Mouse (Mus musculus) embryonic facial prominence, embryonic 12.5 days (tissue): ENCODE results near the gene Fos. TPM values are rescaled to one million over a fixed set of nuclear protein-coding genes. Genes with fewer than 3 reads are reported as not detected.
"Not testable (repeated sequence)": the region's sequence is repeated elsewhere in the genome, so short reads cannot be mapped to it uniquely, and the experiment has no call there.

Experiments
- ATAC-seq: fragments of 200-750 bp; cut with Nextera tagmentation; 2 replicates; pipeline ENCODE4 v1.8.0; 2017; ENCODE audit not compliant: insufficient number of reproducible peaks, insufficient read depth, low FRiP score, low TSS enrichment
- H3K27ac ChIP-seq: fragments of 300-500 bp; sonication (generic); 2 replicates; pipeline ENCODE4 v1.5.1; 2016; ENCODE audit warnings: mild to moderate bottlenecking
- H3K27me3 ChIP-seq: fragments of 300-500 bp; sonication (generic); 2 replicates; pipeline ENCODE4 v1.6.1; 2016; ENCODE audit warnings: mild to moderate bottlenecking, moderate library complexity
- H3K36me3 ChIP-seq: fragments of 300-500 bp; sonication (generic); 2 replicates; pipeline ENCODE4 v1.6.1; 2016; ENCODE audit warnings: mild to moderate bottlenecking
- H3K4me1 ChIP-seq: fragments of 300-500 bp; sonication (generic); 2 replicates; pipeline ENCODE4 v1.6.1; 2016
- H3K4me2 ChIP-seq: fragments of 300-500 bp; sonication (generic); replicated peaks from 2 replicates; pipeline ENCODE4 v1.6.1; 2016; ENCODE audit warnings: mild to moderate bottlenecking, moderate library complexity
- H3K4me3 ChIP-seq: fragments of 300-500 bp; sonication (generic); 2 replicates; pipeline ENCODE4 v1.5.1; 2016; ENCODE audit warnings: mild to moderate bottlenecking
- H3K9ac ChIP-seq: fragments of 300-500 bp; sonication (generic); 2 replicates; pipeline ENCODE4 v1.6.1; 2016; ENCODE audit warnings: mild to moderate bottlenecking, moderate library complexity
- H3K9me3 ChIP-seq: fragments of 300-500 bp; sonication (generic); 2 replicates; pipeline ENCODE4 v1.6.1; 2016; ENCODE audit warnings: mild to moderate bottlenecking, moderate library complexity
- WGBS: fragments of 180-500 bp; shearing (Covaris S2); methylation state at CpG from one replicate; pipeline ENCODE4 v1.1.7; 2016; 5-methylcytosine and 5-hydroxymethylcytosine counted together
- polyA plus RNA-seq: library from polyadenylated mRNA; unstranded; fragments of >200 nt; fragmentation: Nextera tagmentation; extraction: Ambion mirVana; gene quantifications from 2 replicates; pipeline ENCODE4 v1.2.1, GENCODE M21; 2016

The Fos gene
- polyA plus RNA-seq, 1 experiment from 2014 or later: 3.5 TPM

DNA sequence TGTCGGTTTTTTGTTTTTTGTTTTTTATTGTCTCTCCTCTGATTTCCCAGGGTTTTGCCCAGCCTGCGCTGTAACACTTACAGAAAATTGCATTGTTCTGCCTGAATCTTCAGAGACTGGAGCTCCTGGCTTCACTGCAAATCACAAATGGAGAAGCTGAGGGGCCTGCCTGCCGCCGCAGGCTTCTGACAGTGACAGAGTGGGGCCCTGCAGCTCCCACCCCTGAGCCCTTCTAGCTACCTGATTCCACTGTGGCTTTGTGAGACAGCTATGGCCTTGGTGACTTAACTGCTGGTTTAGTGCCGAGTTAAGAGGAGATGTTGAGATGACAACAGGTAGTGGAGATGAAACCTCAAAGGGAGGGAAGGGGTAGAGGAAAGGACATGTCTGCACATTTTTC, 44.3 kb downstream of the Fos start:
- 78% methylated on average over 5 of the region's 5 CpGs for WGBS
- H3K4me3 ChIP-seq: no peak overlapping the region

DNA sequence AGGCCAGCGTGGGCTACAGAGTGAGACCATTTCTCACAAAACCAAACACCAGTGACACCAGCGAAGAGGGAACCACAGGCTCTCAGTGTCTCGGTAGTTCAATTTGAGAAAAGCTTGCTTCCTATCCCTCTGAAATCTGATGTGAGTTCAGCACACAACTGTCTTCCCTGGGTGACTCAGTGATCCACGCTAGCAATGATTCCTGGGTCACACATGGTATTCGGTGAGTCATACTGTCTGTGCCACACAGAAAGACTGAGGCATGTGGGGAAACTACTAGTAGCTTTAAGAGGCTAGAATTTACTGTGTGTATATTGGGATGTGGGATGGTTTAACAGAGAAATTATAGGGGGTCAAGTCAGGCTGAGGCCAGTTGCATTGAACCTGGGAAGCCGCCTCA, 45.9 kb downstream of the Fos start:
- Histone ChIP-seq H3K4me3 (no peak overlapping the region), H3K27ac (no peak overlapping the region), H3K4me2 (no peak overlapping the region), H3K9ac (no peak overlapping the region), H3K9me3 (no peaks in the 10 kb centered on the region), H3K4me1 (peaks cover 16% of the 10 kb centered on the region), H3K27me3 (no peaks in the 10 kb centered on the region), H3K36me3 (no peaks in the 10 kb centered on the region)
- no peak for ATAC-seq
- 93% methylated on average over 6 of the region's 6 CpGs for WGBS

More for the DNA sequence above, 44.3 kb downstream of the Fos start:
- Histone ChIP-seq H3K36me3 (no peaks in the 10 kb centered on the region), H3K27me3 (no peaks in the 10 kb centered on the region), H3K9ac (no peak overlapping the region), H3K4me2 (no peak overlapping the region), H3K9me3 (no peaks in the 10 kb centered on the region), H3K4me1 (peaks cover 4% of the 10 kb centered on the region), H3K27ac (no peak overlapping the region)
- ATAC-seq: no peak

- H3K4me3 ChIP-seq: no peak overlapping the region
- H3K27ac ChIP-seq: no peak overlapping the region
- ATAC-seq: no peak
- H3K4me1 ChIP-seq: peaks cover 20% of the 10 kb centered on the region
- H3K9me3 ChIP-seq: no peaks in the 10 kb centered on the region
- 84% methylated on average over 6 of the region's 6 CpGs for WGBS
- no peaks in the 10 kb centered on the region for H3K27me3 ChIP-seq
- no peak overlapping the region for H3K9ac ChIP-seq
- no peak overlapping the region for H3K4me2 ChIP-seq
- no peaks in the 10 kb centered on the region for H3K36me3 ChIP-seq
Observed at GRCm38 (mm10) chr12:85521101-85521500, 47.4 kb downstream of the Fos start.

GRCm38 (mm10) chr12:85521673-85522072, 48.0 kb downstream of the Fos start:
- Histone ChIP-seq H3K27ac (no peak overlapping the region), H3K4me2 (no peak overlapping the region), H3K4me3 (no peak overlapping the region), H3K9ac (no peak overlapping the region), H3K36me3 (no peaks in the 10 kb centered on the region), H3K9me3 (no peaks in the 10 kb centered on the region), H3K4me1 (peaks cover 20% of the 10 kb centered on the region), H3K27me3 (no peaks in the 10 kb centered on the region)
- no peak for ATAC-seq
- 33% methylated on average over 1 of the region's 1 CpGs for WGBS

DNA sequence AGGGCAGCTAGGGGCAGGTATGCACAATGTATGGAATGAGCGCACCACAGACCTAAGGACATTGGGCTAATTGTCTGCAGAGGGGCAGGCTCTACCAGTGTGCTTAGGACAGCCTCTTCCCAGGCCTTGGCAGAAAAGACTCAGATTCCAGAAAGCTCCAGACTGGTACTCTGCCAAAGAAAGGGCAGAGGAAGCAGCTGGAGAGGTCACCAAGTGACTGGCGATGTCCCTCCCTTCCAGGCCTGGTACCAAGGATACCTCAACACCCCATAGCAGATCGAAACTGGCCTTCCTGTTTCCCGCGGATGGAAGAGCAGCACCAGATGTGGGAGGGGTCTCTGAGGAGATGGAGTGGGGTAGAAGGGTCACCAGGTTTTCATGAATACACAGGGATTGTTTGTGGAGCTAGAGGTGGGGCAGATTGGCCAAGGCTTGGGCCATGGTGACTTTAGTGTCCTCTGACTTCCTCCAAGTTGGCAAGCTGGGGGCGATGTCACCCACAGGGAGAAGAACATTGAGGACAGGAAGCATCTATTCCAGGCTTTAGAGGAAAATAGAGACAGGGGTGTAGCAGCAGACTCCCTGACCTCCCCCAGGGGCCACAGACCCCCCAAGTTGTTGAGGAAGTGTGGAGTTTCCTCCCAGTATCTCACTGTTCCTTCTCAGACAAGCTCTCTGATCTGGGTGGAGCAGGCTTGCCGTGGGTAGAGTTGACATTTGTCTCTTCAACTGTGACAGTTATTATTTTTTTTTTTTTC, 49.1 kb downstream of the Fos start:
- Histone ChIP-seq H3K4me2 (no peak overlapping the region), H3K9ac (no peak overlapping the region), H3K36me3 (no peaks in the 10 kb centered on the region), H3K9me3 (no peaks in the 10 kb centered on the region), H3K27ac (no peak overlapping the region), H3K4me3 (no peak overlapping the region), H3K4me1 (peaks cover 20% of the 10 kb centered on the region), H3K27me3 (no peaks in the 10 kb centered on the region)
- no peak for ATAC-seq
- 56% methylated on average over 7 of the region's 7 CpGs for WGBS

DNA sequence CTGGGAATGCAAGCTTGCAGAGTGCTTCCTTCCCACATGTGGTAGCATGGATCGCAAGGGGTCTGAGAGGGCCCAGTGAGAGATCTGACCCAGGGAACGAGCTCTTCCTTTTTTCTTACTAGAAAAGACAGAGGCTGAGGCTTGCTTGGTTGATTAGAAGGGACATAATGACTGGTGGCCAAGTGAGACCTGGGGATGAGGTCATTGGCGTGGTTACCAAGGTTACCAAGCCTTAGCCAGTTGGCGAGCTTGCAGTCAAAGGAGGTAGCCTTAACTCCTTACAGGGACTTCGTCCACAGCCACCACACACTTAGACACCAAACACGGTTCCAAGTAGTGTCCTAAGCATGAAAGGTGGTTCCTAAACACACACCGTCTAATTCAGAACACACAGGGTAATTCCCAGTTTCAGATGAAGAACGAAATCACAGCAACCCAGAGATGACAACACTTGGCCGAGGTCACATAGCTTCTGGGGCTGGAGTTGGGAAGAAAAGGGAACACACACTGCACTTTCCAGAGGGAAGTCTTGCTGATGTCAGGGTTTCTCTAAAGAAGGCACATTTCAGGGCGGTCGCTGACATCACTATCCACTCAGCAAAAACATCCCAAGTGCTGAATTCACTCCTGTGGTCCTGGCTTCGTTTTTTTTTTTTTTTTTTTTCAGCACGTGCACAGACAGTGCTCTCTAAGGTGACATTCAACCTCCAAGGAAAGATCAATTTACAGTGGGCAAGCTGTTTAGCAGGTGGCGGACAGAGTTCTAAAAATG, 49.9 kb downstream of the Fos start:
- no peaks in the 10 kb centered on the region for H3K36me3 ChIP-seq
- no peak overlapping the region for H3K9ac ChIP-seq
- no peaks in the 10 kb centered on the region for H3K9me3 ChIP-seq
- no peak for ATAC-seq
- no peak overlapping the region for H3K4me3 ChIP-seq
- WGBS: 37% methylated on average over 14 of the region's 14 CpGs
- no peaks in the 10 kb centered on the region for H3K27me3 ChIP-seq
- no peak overlapping the region for H3K27ac ChIP-seq
- peaks cover 20% of the 10 kb centered on the region for H3K4me1 ChIP-seq
- no peak overlapping the region for H3K4me2 ChIP-seq

DNA sequence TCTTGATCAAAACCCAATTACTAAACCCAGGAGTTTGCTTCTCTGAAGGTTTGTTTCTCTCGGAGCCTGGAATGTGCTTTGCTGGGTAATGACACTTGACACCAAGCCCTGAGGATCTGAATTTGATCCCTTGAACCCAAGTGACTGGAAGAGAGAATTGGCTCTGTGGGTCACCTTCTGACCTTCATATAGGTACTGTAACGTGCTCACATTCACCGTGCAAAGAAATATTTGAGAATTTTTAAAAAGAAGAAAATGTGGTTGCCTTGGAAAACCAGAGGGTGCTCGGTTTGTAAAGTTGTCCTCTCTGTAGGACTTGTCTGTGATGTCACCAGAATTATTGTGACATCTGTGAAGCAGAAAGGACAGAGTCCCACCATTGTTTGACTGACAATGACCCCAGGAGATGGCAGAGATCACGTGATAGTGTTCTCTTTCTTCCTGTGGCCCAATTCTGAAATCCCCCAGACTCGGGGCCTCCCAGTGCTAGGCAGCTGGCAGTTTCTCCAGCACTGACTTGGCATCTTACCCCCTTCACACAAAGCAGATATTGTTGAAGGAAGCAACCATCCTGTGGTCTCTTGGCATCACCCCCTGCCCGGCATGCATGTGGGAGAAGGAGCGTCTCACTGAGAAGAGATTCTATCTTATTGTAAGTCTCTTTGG, 50.6 kb downstream of the Fos start:
- Histone ChIP-seq H3K4me1 (peaks cover 20% of the 10 kb centered on the region), H3K9ac (no peak overlapping the region), H3K4me2 (no peak overlapping the region), H3K9me3 (no peaks in the 10 kb centered on the region), H3K4me3 (no peak overlapping the region), H3K27ac (no peak overlapping the region), H3K36me3 (no peaks in the 10 kb centered on the region), H3K27me3 (no peaks in the 10 kb centered on the region)
- WGBS: 23% methylated on average over 8 of the region's 8 CpGs
- ATAC-seq: no peak

- not testable (repeated sequence) for ATAC-seq, H3K27ac ChIP-seq, H3K9me3 ChIP-seq, H3K36me3 ChIP-seq, H3K9ac ChIP-seq, H3K27me3 ChIP-seq, H3K4me2 ChIP-seq, H3K4me3 ChIP-seq
- WGBS: 61% methylated on average over 11 of the region's 11 CpGs
- peaks cover 20% of the 10 kb centered on the region for H3K4me1 ChIP-seq
Observed at GRCm38 (mm10) chr12:85524859-85525495, 51.3 kb downstream of the Fos start.

Other genes with a start within 250 kb of the Fos start
- gene Mlh3, start 203.3 kb upstream of the Fos start, polyA plus RNA-seq: 10.1 and 11.0 TPM in 2 replicates
- 43.8 and 45.1 TPM in 2 replicates for gene Acyp1, start 185.5 kb upstream of the Fos start, polyA plus RNA-seq
- gene Zc2hc1c, start 185.3 kb upstream of the Fos start, polyA plus RNA-seq: 0.78 and 1.1 TPM in 2 replicates
- 31.2 and 33.1 TPM in 2 replicates for gene Nek9, start 134.5 kb upstream of the Fos start, polyA plus RNA-seq
- 266 and 275 TPM in 2 replicates for gene Tmed10, start 99.0 kb upstream of the Fos start, polyA plus RNA-seq
- 0.94 and 1.3 TPM in 2 replicates for gene Jdp2, start 125.1 kb downstream of the Fos start, polyA plus RNA-seq
- gene Batf, start 212.8 kb downstream of the Fos start, polyA plus RNA-seq: 4.7 and 6.8 TPM in 2 replicates